Comparison of ENCODE assay signal across 8 mouse cellular contexts in genomic region chr2:24357642-24358041, GRCm38 (mm10). TPM values are rescaled to one million over a fixed set of nuclear protein-coding genes. Genes with fewer than 3 reads are reported as not detected.
DNase-seq lines count a peak whose midpoint lies in the region; ATAC-seq lines count a peak whose summit lies in the region.

No protein-coding gene starts in this region.

- no peaks in the 10 kb centered on the region for H3K36me3 ChIP-seq in neural tube, embryonic 15.5 days
- H3K36me3 ChIP-seq in intestine, embryonic 15.5 days, result no peaks in the 10 kb centered on the region

- no peaks in the 10 kb centered on the region for H3K4me1 ChIP-seq in neural tube, embryonic 15.5 days
- H3K4me1 ChIP-seq in intestine, embryonic 15.5 days (replicated peaks), result no peaks in the 10 kb centered on the region

- DNase-seq in heart, adult 8-10 months (ENCODE audit: low spot score), result peak; percentile 26
- no peak for DNase-seq in heart, postnatal 36 days
- DNase-seq in neural tube, embryonic 10.5 days (ENCODE audit: extremely low spot score, low spot score), result peak; percentile 14
- peak; percentile 30 for DNase-seq in c-Kit-positive CD71-positive TER-119-positive erythroid progenitor cells, embryonic 14.5 days (ENCODE audit: low spot score)
- DNase-seq in lung, postnatal 25 days (ENCODE audit: low spot score), result peak; percentile 50

- no peak overlapping the region for H3K9ac ChIP-seq in neural tube, embryonic 15.5 days (replicated peaks)
- H3K9ac ChIP-seq in intestine, embryonic 15.5 days, result no peak overlapping the region

- 10% methylated on average over 1 of the region's 1 CpGs for WGBS in neural tube, embryonic 15.5 days
- WGBS in intestine, embryonic 15.5 days, result 16% methylated on average over 1 of the region's 1 CpGs

- intact Hi-C loops in heart, postnatal 36 days (cut with DNase I), result loop anchor here (2.0 to 5.0 kb wide), 2 partner anchors 47 to 210 kb away; no protein-coding TSS in a partner anchor

- H3K27me3 ChIP-seq in neural tube, embryonic 15.5 days (replicated peaks), result no peaks in the 10 kb centered on the region
- no peaks in the 10 kb centered on the region for H3K27me3 ChIP-seq in intestine, embryonic 15.5 days (replicated peaks)

- no peak overlapping the region for H3K4me3 ChIP-seq in neural tube, embryonic 15.5 days (replicated peaks)
- H3K4me3 ChIP-seq in intestine, embryonic 15.5 days (replicated peaks), result no peak overlapping the region

- no peaks in the 10 kb centered on the region for H3K9me3 ChIP-seq in neural tube, embryonic 15.5 days (replicated peaks)
- H3K9me3 ChIP-seq in intestine, embryonic 15.5 days, result no peaks in the 10 kb centered on the region

- no peak for ATAC-seq in neural tube, embryonic 15.5 days (ENCODE audit: low FRiP score)
- no peak for ATAC-seq in erythroblast, adult 5-6 weeks (replicated peaks; ENCODE audit: low FRiP score, poor library complexity, severe bottlenecking)
- ATAC-seq in intestine, embryonic 15.5 days, result no peak

- H3K4me2 ChIP-seq in neural tube, embryonic 15.5 days, result no peak overlapping the region
- no peak overlapping the region for H3K4me2 ChIP-seq in intestine, embryonic 15.5 days (replicated peaks)

- H3K27ac ChIP-seq in neural tube, embryonic 15.5 days (replicated peaks), result no peak overlapping the region
- no peak overlapping the region for H3K27ac ChIP-seq in intestine, embryonic 15.5 days

RNA-seq across cellular contexts. Expression of gene Psd4, which starts 9.7 kb away (rescaled TPM):
- under 1 TPM; 0.57 to 0.78 (median 0.63) TPM for total RNA-seq in heart, adult 8-10 months (2022)
- total RNA-seq in heart, postnatal 36 days (2021), result 1 to 10 TPM in 1 of 2 experiments, under 1 TPM in 1; 0.89 to 1.4 TPM
- 1.4 and 3.7 TPM in 2 replicates for polyA plus RNA-seq in neural tube, embryonic 15.5 days (2015; fragmentation: Nextera tagmentation; extraction: Ambion mirVana)
- 5.6 and 8.4 TPM in 2 replicates for total RNA-seq in erythroblast, adult 5-6 weeks (2015; ENCODE audit: low replicate concordance)
- total RNA-seq in erythroblast, adult 5-6 weeks (2017; ENCODE audit: low replicate concordance), result 15.3 and 26.3 TPM in 2 replicates
- 5.5 and 6.3 TPM in 2 replicates for polyA plus RNA-seq in intestine, embryonic 15.5 days (2015; fragmentation: Nextera tagmentation; extraction: Ambion mirVana)

RNA-seq across cellular contexts. Expression of gene Il1rn, which starts 21.0 kb away (rescaled TPM):
- under 1 TPM in 1 of 4 experiments, not detected in 3; 0.23 TPM for total RNA-seq in heart, adult 8-10 months (2022)
- total RNA-seq in heart, postnatal 36 days (2021), result under 1 TPM; 0.14 to 0.25 TPM
- polyA plus RNA-seq in neural tube, embryonic 15.5 days (2015; fragmentation: Nextera tagmentation; extraction: Ambion mirVana), result 1.3 TPM in 1 of 2 replicates, not detected in the other
- 10.7 and 15.4 TPM in 2 replicates for total RNA-seq in erythroblast, adult 5-6 weeks (2015; ENCODE audit: low replicate concordance)
- 3.9 and 8.9 TPM in 2 replicates for total RNA-seq in erythroblast, adult 5-6 weeks (2017; ENCODE audit: low replicate concordance)
- polyA plus RNA-seq in intestine, embryonic 15.5 days (2015; fragmentation: Nextera tagmentation; extraction: Ambion mirVana), result 0.68 and 2.4 TPM in 2 replicates

Comparison
In these comparisons a context has a peak if more than half of its experiments do, and no peak if none do; other contexts are left out.
1. DNase-seq: peak in heart, adult 8-10 months (single experiment), neural tube, embryonic 10.5 days (single experiment), c-Kit-positive CD71-positive TER-119-positive erythroid progenitor cells, embryonic 14.5 days (single experiment) and lung, postnatal 25 days (single experiment); none in heart, postnatal 36 days (0 of 2).